Mouse (Mus musculus) kidney, embryonic 16.5 days (tissue): ENCODE results near the gene Osgepl1. TPM values are rescaled to one million over a fixed set of nuclear protein-coding genes. Genes with fewer than 3 reads are reported as not detected.

ENCODE experiments used
- polyA plus RNA-seq: library from polyadenylated mRNA; unstranded; fragments of >200 nt; fragmentation: Nextera tagmentation; extraction: Ambion mirVana; gene quantifications from 2 replicates; pipeline ENCODE4 v1.2.1, GENCODE M21; 2015

Osgepl1 gene
- polyA plus RNA-seq, 1 experiment from 2014 or later: 22.0 TPM

Other genes starting within 250 kb of the Osgepl1 start
- gene 1700019A02Rik, start 126.0 kb upstream of the Osgepl1 start, polyA plus RNA-seq: not detected in 2 replicates
- gene Pms1, start 16.6 kb upstream of the Osgepl1 start, polyA plus RNA-seq: 18.6 and 20.7 TPM in 2 replicates
- 47.8 and 48.3 TPM in 2 replicates for gene Ormdl1, start 16.5 kb upstream of the Osgepl1 start, polyA plus RNA-seq
- not detected in 2 replicates for gene Gm28778, start 16.5 kb upstream of the Osgepl1 start, polyA plus RNA-seq
- gene Asdurf, start 39.0 kb downstream of the Osgepl1 start, polyA plus RNA-seq: 6.2 TPM in 1 of 2 replicates, not detected in the other
- 0.39 and 0.84 TPM in 2 replicates for gene Gm28551, start 39.0 kb downstream of the Osgepl1 start, polyA plus RNA-seq
- 64.1 and 66.0 TPM in 2 replicates for gene Asnsd1, start 39.1 kb downstream of the Osgepl1 start, polyA plus RNA-seq